Mouse (Mus musculus): ENCODE results near the gene Pank2. TPM values are rescaled to one million over a fixed set of nuclear protein-coding genes. Genes with fewer than 3 reads are reported as not detected.
"Not testable (repeated sequence)": the region's sequence is repeated elsewhere in the genome, so short reads cannot be mapped to it uniquely, and the experiment has no call there.

The Pank2 gene
- 61.9 and 72.8 TPM in 2 replicates for polyA plus RNA-seq (2016; fragmentation: Nextera tagmentation; extraction: Ambion mirVana)

DNA sequence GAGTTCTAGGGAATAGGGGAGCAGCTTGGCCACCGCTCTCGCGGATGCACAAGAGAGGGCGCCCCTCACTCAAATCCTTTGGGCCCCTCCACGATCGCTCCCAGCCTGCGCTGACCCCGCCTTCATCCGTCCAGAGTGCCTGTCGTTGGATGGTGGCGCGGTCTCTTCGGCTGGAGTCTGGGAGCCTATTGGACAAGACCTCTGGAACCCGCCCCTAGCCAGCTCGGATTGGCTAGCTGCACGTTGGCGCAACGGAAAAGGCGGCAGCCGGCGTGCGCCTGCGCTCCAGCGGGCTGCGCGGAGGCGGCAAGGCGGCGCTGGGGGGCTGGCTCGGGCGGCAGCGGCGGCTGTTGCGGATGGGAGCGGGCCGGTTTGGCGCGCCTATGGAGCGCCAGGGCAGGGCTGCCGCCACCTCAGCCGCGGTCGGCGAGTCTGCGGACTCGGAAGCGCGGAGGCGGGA lies at the start of gene Pank2:
Gene Pank2, plus strand, starts transcription at position 283 of the 460 bp plus-strand sequence.
- H3K9ac ChIP-seq (replicated peaks): peak within 1 kb of the TSS; percentile 95
- 0% methylated on average over 32 of the region's 49 CpGs for WGBS
- H3K4me2 ChIP-seq (replicated peaks): peak within 1 kb of the TSS; percentile 79
- peak within 1 kb of the TSS; percentile 98 for H3K27ac ChIP-seq (replicated peaks)
- H3K27me3 ChIP-seq: no peaks in the 10 kb centered on the region
- no peaks in the 10 kb centered on the region for H3K36me3 ChIP-seq
- peak; percentile 100 for ATAC-seq (ENCODE audit: low FRiP score, low read depth)
- no peaks in the 10 kb centered on the region for H3K9me3 ChIP-seq
- peaks cover 32% of the 10 kb centered on the region for H3K4me1 ChIP-seq
- peak within 1 kb of the TSS; percentile 83 for H3K4me3 ChIP-seq

DNA sequence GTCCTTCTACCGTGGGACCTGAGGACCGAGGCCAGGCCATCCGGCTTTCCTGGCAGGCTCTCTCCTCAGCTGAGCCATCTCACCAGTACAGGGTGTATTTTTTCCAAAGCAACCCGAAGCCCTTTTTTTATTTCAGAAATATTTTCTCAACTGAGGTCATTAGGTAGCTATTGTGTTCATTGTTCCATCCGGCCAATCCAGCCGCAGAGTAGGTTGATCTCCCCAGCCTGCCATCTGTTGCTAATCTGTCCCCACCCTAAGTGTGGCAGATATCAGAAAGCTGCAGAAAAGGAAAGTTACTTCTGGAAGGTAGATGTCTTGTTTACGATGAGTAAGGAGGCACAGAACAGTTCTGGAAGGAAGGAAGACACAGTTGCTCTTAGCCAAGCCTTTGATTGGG lies 48.5 kb upstream of the Pank2 start:
- ATAC-seq (ENCODE audit: low FRiP score, low read depth): no peak

DNA sequence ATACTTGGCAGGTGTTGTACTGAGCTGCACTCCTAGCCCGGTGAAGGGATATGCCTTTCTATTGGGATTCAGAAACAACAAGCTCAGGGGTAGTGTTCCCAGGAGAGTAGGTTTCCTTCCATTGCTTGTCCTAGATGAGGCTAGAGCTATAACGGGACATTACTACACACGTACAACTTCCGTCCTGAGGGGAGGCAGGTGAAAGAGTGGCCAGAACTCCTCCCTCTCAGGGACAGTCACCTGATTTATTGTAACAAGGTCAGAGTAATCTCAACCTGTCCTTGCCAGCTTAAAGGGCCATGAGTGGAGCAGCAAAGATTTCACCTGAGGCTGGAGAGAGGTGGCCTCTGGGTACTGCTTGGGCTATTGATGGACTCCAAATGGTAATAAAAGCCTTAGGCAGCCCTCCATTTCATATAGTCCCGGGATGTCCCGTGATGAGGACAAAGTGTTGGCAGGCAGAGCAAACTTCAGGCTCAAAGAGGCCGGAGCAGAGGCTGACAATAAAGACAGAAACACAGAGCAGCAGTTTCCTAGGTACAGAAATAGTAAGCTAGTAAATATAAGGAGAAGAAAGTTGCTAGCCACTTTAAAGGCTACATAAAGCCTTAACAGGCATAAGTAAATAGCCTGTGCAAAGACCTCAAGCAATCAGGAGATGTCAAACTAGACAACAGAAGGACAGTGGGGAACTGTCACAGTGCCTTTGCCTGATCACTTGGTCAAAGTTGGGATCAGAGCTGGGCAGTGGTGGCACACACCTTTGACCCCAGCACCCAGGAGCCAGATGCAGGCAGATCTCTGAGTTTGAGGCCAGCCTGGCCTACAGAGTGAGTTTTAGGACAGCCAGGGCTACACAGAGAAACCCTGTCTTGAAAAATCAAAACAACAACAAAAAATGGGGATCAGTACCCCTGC lies 46.1 kb upstream of the Pank2 start:
- Histone ChIP-seq H3K4me1 (peaks cover 5% of the 10 kb centered on the region), H3K36me3 (peaks cover 12% of the 10 kb centered on the region), H3K4me3 (no peak overlapping the region), H3K9ac (replicated peaks) (no peak overlapping the region), H3K9me3 (no peaks in the 10 kb centered on the region), H3K4me2 (replicated peaks) (no peak overlapping the region), H3K27me3 (no peaks in the 10 kb centered on the region), H3K27ac (replicated peaks) (no peak overlapping the region)
- ATAC-seq (ENCODE audit: low FRiP score, low read depth): no peak
- 93% methylated on average over 7 of the region's 7 CpGs for WGBS

More for the DNA sequence above, 48.5 kb upstream of the Pank2 start:
- Histone ChIP-seq H3K36me3 (peaks cover 12% of the 10 kb centered on the region), H3K4me2 (replicated peaks) (no peak overlapping the region), H3K4me3 (no peak overlapping the region), H3K9ac (replicated peaks) (no peak overlapping the region; the same call in 1 of the 2 replicates), H3K4me1 (peaks cover 16% of the 10 kb centered on the region), H3K27ac (replicated peaks) (no peak overlapping the region), H3K27me3 (no peaks in the 10 kb centered on the region), H3K9me3 (no peaks in the 10 kb centered on the region)
- 89% methylated on average over 7 of the region's 7 CpGs for WGBS

DNA sequence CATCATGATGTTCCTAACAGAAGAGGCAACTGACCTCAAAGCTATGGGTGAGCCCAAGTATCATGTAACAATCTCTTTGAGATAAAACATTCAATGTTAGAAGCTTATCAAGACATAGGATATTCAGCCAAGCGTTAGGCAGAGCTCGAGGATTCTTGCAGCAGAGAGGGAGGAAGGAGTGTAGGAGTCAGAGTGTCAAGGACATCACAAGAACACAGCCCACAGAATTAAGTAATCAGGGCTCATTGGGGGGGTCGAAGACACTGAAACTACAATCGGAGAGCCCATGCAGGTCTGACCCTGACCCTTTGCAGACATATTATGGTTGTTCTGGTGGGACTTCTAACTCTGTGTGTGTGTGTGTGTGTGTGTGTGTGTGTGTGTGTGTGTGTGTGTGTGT lies 42.3 kb upstream of the Pank2 start:
- WGBS: 84% methylated on average over 4 of the region's 4 CpGs
- no peak for ATAC-seq (ENCODE audit: low FRiP score, low read depth)
- H3K27ac ChIP-seq (replicated peaks): no peak overlapping the region
- no peak overlapping the region for H3K4me3 ChIP-seq
- no peaks in the 10 kb centered on the region for H3K4me1 ChIP-seq
- no peaks in the 10 kb centered on the region for H3K36me3 ChIP-seq
- H3K9me3 ChIP-seq: no peaks in the 10 kb centered on the region
- no peak overlapping the region for H3K4me2 ChIP-seq (replicated peaks)
- no peak overlapping the region for H3K9ac ChIP-seq (replicated peaks)
- H3K27me3 ChIP-seq: no peaks in the 10 kb centered on the region

DNA sequence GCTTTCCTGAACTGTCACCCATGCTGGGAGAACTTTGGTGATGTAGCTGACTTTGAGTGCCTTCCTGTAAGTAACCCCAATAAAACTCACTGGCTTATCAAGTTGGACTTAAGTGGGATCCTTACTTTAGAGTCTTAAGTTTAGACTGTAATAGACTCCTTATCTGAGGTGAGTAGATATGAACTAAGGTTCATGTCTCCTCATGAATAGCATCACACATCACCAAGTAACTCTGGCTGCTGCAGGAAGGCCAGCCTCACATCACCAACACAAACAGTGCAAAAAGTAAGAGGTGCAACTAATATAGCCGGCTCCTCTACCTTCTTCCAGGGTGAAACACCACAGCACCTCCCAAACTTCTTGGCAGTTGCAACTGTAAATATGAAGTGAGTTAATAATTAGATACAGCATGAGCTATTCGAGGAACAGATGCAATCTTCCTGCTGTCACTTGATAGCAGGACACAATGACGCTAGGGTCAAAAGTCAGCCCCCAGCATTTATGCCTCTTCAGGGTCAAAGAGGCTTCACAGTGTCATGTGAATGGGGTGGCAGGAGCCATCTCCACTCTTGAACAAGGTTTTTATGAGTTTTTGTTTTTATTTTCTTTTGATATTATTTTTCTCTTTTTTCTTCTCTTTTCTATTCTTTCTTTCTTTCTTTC lies 40.3 kb upstream of the Pank2 start:
- Histone ChIP-seq H3K4me2 (replicated peaks) (no peak overlapping the region), H3K36me3 (no peaks in the 10 kb centered on the region), H3K4me1 (no peaks in the 10 kb centered on the region), H3K4me3 (no peak overlapping the region), H3K9ac (replicated peaks) (no peak overlapping the region), H3K27ac (replicated peaks) (no peak overlapping the region), H3K27me3 (no peaks in the 10 kb centered on the region), H3K9me3 (no peaks in the 10 kb centered on the region)
- no peak for ATAC-seq (ENCODE audit: low FRiP score, low read depth)
- WGBS: 79% methylated on average over 3 of the region's 3 CpGs

DNA sequence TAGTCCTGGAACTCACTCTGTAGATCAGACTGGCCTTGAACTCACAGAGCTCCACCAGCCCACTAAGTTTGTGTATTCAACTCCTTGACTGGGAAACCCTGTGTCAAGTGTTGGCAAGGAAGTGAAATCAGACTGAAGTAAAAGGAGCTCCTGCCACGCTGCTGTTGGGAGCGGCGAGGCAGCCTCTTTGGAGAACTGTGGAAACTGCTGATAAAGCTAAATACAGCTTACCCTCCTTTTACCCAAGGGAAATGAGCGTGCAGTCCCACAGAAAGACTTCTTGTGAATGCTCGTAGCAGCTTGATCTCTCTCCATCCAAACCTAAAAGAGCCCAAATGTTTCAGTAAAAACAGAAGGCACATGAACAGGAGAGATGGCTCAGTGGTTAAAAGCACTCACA lies 39.7 kb upstream of the Pank2 start:
- 65% methylated on average over 5 of the region's 5 CpGs for WGBS
- H3K36me3 ChIP-seq: no peaks in the 10 kb centered on the region
- H3K27ac ChIP-seq (replicated peaks): no peak overlapping the region
- no peak overlapping the region for H3K9ac ChIP-seq (replicated peaks)
- no peak for ATAC-seq (ENCODE audit: low FRiP score, low read depth)
- no peaks in the 10 kb centered on the region for H3K9me3 ChIP-seq
- H3K4me2 ChIP-seq (replicated peaks): no peak overlapping the region
- no peak overlapping the region for H3K4me3 ChIP-seq
- no peaks in the 10 kb centered on the region for H3K4me1 ChIP-seq
- no peaks in the 10 kb centered on the region for H3K27me3 ChIP-seq

DNA sequence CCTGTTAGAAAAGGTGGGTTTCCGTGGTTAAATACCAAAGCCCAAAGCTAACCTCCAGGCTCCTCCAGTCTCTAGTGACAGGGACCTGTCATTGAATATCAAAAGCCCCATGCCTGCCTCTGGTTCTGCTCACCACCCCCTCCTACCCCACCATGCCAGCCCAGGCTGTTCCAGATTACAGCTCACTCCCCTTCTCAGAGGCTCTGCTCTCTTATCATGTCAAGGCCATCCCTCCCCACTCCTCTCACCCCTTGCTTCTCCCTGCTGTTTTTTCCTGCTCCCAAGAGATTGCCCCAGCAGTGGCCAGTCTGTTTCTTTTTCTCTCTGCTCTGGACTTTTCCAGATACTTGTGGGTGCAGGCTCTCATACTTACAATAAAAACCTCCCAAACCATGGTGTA lies 38.7 kb upstream of the Pank2 start:
- WGBS: 59% methylated on average over 1 of the region's 1 CpGs
- Histone ChIP-seq H3K9me3 (no peaks in the 10 kb centered on the region), H3K9ac (replicated peaks) (no peak overlapping the region), H3K36me3 (no peaks in the 10 kb centered on the region), H3K4me2 (replicated peaks) (no peak overlapping the region), H3K27ac (replicated peaks) (no peak overlapping the region), H3K4me3 (no peak overlapping the region), H3K27me3 (no peaks in the 10 kb centered on the region), H3K4me1 (no peaks in the 10 kb centered on the region)
- ATAC-seq (ENCODE audit: low FRiP score, low read depth): no peak

DNA sequence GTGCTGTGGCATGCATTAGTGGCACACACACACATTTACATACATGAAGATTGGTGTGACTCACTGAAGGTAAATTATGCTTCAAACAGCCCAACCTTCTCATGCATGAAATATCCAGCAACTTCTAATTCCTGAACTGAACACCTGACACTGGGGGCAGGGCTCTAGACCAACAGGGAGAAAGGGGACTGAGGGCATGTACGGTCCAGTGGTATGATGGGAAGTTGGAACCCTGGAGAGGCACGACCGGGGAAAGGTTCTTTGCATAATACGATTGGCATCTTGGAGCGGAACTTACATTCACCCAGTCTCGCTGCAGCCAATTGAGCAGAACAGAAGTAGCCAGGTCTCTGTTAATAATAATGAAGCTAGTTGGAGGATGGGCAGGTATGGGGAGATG lies 37.1 kb upstream of the Pank2 start:
- Histone ChIP-seq H3K27ac (replicated peaks) (no peak overlapping the region), H3K4me1 (no peaks in the 10 kb centered on the region), H3K27me3 (no peaks in the 10 kb centered on the region), H3K4me3 (no peak overlapping the region), H3K36me3 (no peaks in the 10 kb centered on the region), H3K9ac (replicated peaks) (no peak overlapping the region), H3K9me3 (no peaks in the 10 kb centered on the region), H3K4me2 (replicated peaks) (no peak overlapping the region)
- no peak for ATAC-seq (ENCODE audit: low FRiP score, low read depth)
- 90% methylated on average over 6 of the region's 6 CpGs for WGBS

DNA sequence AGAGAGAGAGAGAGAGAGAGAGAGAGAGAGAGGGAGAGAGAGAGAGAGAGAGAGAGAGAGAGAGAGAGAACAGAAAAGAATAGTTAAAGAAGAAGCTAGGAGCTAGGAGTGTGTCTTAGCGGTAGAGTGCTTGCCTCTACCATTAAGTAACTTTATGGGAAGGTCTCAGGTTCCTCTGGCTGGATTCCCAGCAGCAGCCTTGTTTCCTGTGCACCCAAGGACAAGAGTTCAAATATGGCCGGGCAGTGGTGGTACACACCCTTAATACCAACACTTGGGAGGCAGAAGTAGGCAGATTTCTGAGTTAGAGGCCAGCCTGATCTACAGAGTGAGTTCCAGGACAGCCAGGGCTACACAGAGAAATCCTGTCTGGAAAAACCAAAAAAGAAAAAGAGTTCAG lies 35.6 kb upstream of the Pank2 start:
- H3K27me3 ChIP-seq; H3K27ac ChIP-seq (replicated peaks); ATAC-seq (ENCODE audit: low FRiP score, low read depth); H3K36me3 ChIP-seq; H3K4me2 ChIP-seq (replicated peaks); H3K4me3 ChIP-seq; H3K4me1 ChIP-seq; H3K9ac ChIP-seq (replicated peaks); H3K9me3 ChIP-seq: not testable (repeated sequence)
- 80% methylated on average over 2 of the region's 2 CpGs for WGBS

DNA sequence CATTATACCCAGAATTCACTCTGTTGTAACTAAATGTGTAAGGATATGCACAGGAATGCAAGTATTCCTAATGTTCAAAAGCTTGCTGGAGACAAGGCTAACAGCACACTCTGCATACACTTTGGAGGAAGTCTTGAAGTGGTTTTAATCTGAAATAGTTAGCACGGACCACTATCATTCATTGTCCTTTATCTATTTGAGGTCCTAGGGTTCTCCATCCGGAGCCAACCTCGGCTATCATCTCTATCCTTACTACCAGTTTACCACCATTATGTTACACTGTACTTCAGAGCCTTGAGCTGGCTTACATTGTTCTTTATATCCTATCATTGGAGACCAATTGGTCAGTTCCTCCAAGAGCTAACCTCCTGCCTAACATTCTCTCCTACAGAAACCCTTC lies 35.1 kb upstream of the Pank2 start:
- H3K4me3 ChIP-seq: no peak overlapping the region
- H3K4me1 ChIP-seq: no peaks in the 10 kb centered on the region
- no peak overlapping the region for H3K9ac ChIP-seq (replicated peaks)
- H3K27me3 ChIP-seq: no peaks in the 10 kb centered on the region
- WGBS: 92% methylated on average over 3 of the region's 3 CpGs
- no peak for ATAC-seq (ENCODE audit: low FRiP score, low read depth)
- H3K36me3 ChIP-seq: no peaks in the 10 kb centered on the region
- H3K4me2 ChIP-seq (replicated peaks): no peak overlapping the region
- H3K27ac ChIP-seq (replicated peaks): no peak overlapping the region
- no peaks in the 10 kb centered on the region for H3K9me3 ChIP-seq

DNA sequence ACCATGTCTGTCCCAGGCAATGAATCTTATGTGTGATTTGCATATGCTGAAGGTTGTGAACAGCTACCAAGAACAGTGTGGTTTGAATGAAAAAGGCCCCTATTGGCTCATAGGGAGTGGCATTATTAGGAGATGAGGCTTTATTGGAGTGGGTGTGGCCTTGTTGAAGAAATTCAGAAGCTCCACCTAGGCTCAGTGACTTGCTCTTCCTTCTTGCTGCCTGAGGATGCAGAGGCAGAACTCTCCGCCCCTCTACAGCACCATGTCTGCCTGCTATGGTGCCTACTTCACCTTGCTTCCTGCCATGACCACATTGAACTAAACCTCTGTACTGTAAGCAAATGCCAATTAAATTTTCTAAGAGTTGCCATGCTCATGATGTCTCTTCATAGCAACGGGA lies 29.7 kb upstream of the Pank2 start:
- Histone ChIP-seq H3K4me2 (replicated peaks) (no peak overlapping the region), H3K4me1 (peaks cover 19% of the 10 kb centered on the region), H3K27me3 (no peaks in the 10 kb centered on the region), H3K9ac (replicated peaks) (no peak overlapping the region), H3K27ac (replicated peaks) (no peak overlapping the region), H3K9me3 (no peaks in the 10 kb centered on the region), H3K4me3 (no peak overlapping the region), H3K36me3 (no peaks in the 10 kb centered on the region)
- ATAC-seq (ENCODE audit: low FRiP score, low read depth): no peak
- 92% methylated on average over 2 of the region's 2 CpGs for WGBS
